ENCODE assay signal across 10 mouse cellular contexts in the genomic region with DNA sequence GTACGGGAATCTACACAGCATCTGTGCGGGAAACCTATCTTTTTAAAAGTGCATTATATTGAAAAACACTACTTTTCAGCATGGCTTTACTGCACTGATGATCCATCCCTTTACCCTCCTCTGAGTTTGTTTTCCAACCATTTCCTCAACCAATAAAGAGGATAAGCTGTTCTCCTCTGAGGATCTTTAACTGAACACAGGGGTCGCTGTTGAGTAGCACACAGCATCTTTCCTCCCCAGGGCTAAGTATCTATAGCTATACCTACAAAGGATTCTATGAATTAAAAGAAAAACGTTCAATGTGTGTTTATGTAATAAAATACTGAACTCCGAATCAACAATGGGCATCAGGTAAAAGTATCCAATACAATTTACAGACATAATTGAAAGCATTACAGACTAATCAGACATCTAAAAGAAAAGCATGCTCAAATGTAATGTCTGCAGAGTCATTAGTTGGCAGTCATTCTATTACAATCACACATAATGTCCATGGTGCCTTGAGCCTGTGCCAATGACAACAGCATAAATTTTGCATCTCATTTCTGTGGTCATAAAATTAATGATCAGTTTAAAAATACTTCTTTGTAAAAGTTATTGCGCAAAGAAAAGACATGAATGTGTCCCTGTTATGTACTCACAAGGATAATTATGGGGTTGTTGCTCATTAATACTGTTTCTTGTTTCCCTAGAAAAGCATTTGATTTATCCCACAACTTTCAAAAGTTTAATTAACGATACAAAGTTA. TPM values are rescaled to one million over a fixed set of nuclear protein-coding genes. Genes with fewer than 3 reads are reported as not detected.
DNase-seq lines count a peak whose midpoint lies in the region; ATAC-seq and TF ChIP-seq lines count a peak whose summit lies in the region.
"Had no signal": no experiment of that assay in that cellular context is flagged by ENCODE, and none has a peak within 500 bp of the region (broad histone marks: within the 10 kb centered on the region; RNA-seq: fewer than 3 reads in every experiment).

No protein-coding gene starts in this region.

- no peak for ATAC-seq in CD4-positive, CD25-positive, alpha-beta regulatory T cell, adult 4 months
- peak; percentile 63; the same call in 1 of the 2 replicates for ATAC-seq in common myeloid progenitor, adult 5-6 weeks (replicated peaks; ENCODE audit: low read depth, poor library complexity, severe bottlenecking)
- ATAC-seq in forebrain, embryonic 15.5 days (replicated peaks): no peak

- H3K9ac ChIP-seq in liver, adult 2 months (ENCODE audit: low read depth, low read length): no peak overlapping the region
- H3K9ac ChIP-seq in forebrain, embryonic 15.5 days (replicated peaks): no peak overlapping the region
- H3K9ac ChIP-seq: heart, embryonic 13.5 days; liver, embryonic 13.5 days had no signal

- TF ChIP-seq POLR2A in liver, adult 2 months (IDR thresholded peaks at IDR 0.05; ENCODE audit: extremely low read depth, insufficient read depth, low read length): no peak

- 71% methylated on average over 7 of the region's 7 CpGs for WGBS in liver, adult 2 months
- 45% methylated on average over 7 of the region's 7 CpGs for WGBS in forebrain, embryonic 15.5 days

- no peak overlapping the region for H3K27ac ChIP-seq in liver, adult 2 months (replicated peaks; ENCODE audit: insufficient read depth, low read depth, low read length)
- no peak overlapping the region for H3K27ac ChIP-seq in forebrain, embryonic 15.5 days (replicated peaks)
- H3K27ac ChIP-seq: heart, embryonic 13.5 days; liver, embryonic 13.5 days had no signal

- H3K36me3 ChIP-seq in liver, adult 2 months (ENCODE audit: control insufficient read depth, insufficient read depth, low read length): peaks cover 2% of the 10 kb centered on the region; the same call in 1 of the 2 replicates
- no peaks in the 10 kb centered on the region for H3K36me3 ChIP-seq in forebrain, embryonic 15.5 days
- H3K36me3 ChIP-seq: heart, embryonic 13.5 days; liver, embryonic 13.5 days had no signal

- TF ChIP-seq CTCF in liver, adult 2 months (IDR thresholded peaks at IDR 0.05; ENCODE audit: low read depth, low read length): peak; percentile 19; the same call in 1 of the 2 replicates

- no peaks in the 10 kb centered on the region for H3K27me3 ChIP-seq in liver, adult 2 months (ENCODE audit: control insufficient read depth, insufficient read depth, low read length)
- peaks cover 52% of the 10 kb centered on the region for H3K27me3 ChIP-seq in forebrain, embryonic 15.5 days

- no peaks in the 10 kb centered on the region for H3K4me1 ChIP-seq in liver, adult 2 months (ENCODE audit: control insufficient read depth, insufficient read depth, low read length)
- H3K4me1 ChIP-seq in forebrain, embryonic 15.5 days: no peaks in the 10 kb centered on the region
- H3K4me1 ChIP-seq: heart, embryonic 13.5 days; liver, embryonic 13.5 days had no signal

- peak; percentile 55 for DNase-seq in CD4-positive, CD25-positive, alpha-beta regulatory T cell, adult 2 months (ENCODE audit: low read depth, low spot score)
- no peak for DNase-seq in liver, adult 2 months (ENCODE audit: extremely low read depth, low read depth, low spot score)
- no peak for DNase-seq in liver
- DNase-seq in mesoderm, embryonic 11.5 days (ENCODE audit: low read depth, low spot score): peak; percentile 73
- DNase-seq in testis, postnatal 10 days (ENCODE audit: low spot score): no peak
- DNase-seq: liver, embryonic 13.5 days had no signal

- H3K9me3 ChIP-seq in forebrain, embryonic 15.5 days: no peaks in the 10 kb centered on the region
- H3K9me3 ChIP-seq: heart, embryonic 13.5 days; liver, embryonic 13.5 days had no signal

- no peak overlapping the region for H3K4me3 ChIP-seq in liver, adult 2 months (ENCODE audit: insufficient read depth, low read depth, low read length)
- no peak overlapping the region for H3K4me3 ChIP-seq in forebrain, embryonic 15.5 days
- H3K4me3 ChIP-seq: heart, embryonic 13.5 days; liver, embryonic 13.5 days had no signal

- H3K4me2 ChIP-seq in forebrain, embryonic 15.5 days (replicated peaks): no peak overlapping the region
- H3K4me2 ChIP-seq: heart, embryonic 13.5 days; liver, embryonic 13.5 days had no signal

- no peaks in the 10 kb centered on the region for H3K79me2 ChIP-seq in liver, adult 2 months (ENCODE audit: control insufficient read depth, insufficient read depth, low read length)

RNA-seq across cellular contexts. Expression of gene Skap2, which starts 13.8 kb away (rescaled TPM):
- polyA plus RNA-seq in CD4-positive, CD25-positive, alpha-beta regulatory T cell, adult 4 months (2017; shearing (Covaris generic)): 10 to 100 TPM; 18.8 to 22.7 TPM
- total RNA-seq in liver, adult 2 months (2014; rRNA removed): 12.8 and 15.6 TPM in 2 replicates
- 3.9 and 4.0 TPM in 2 replicates for polyA plus RNA-seq in liver, adult 2 months (2012; rRNA removed)
- 127 and 171 TPM in 2 replicates for total RNA-seq in common myeloid progenitor, adult 5-6 weeks (2017)
- 5.0 and 7.4 TPM in 2 replicates for polyA plus RNA-seq in forebrain, embryonic 15.5 days (2015; fragmentation: Nextera tagmentation; extraction: Ambion mirVana)

Comparison
In these comparisons a context has a peak if more than half of its experiments do, and no peak if none do; other contexts are left out.
1. DNase-seq: peak in CD4-positive, CD25-positive, alpha-beta regulatory T cell, adult 2 months (single experiment) and mesoderm, embryonic 11.5 days (single experiment); none in liver, adult 2 months (single experiment), liver (single experiment) and testis, postnatal 10 days (single experiment).